Mouse (Mus musculus) MEL-GATA-1-ER (cell line): ENCODE data around the gene Luc7l3.
"Not testable (repeated sequence)": the region's sequence is repeated elsewhere in the genome, so short reads cannot be mapped to it uniquely, and the experiment has no call there.

Source experiments
- DNase-seq: peaks from one replicate; pipeline ENCODE4 v3.0.0-alpha.2; 2012; ENCODE audit warnings: low read depth; ENCODE audit errors: extremely low read depth

Luc7l3 gene

DNA sequence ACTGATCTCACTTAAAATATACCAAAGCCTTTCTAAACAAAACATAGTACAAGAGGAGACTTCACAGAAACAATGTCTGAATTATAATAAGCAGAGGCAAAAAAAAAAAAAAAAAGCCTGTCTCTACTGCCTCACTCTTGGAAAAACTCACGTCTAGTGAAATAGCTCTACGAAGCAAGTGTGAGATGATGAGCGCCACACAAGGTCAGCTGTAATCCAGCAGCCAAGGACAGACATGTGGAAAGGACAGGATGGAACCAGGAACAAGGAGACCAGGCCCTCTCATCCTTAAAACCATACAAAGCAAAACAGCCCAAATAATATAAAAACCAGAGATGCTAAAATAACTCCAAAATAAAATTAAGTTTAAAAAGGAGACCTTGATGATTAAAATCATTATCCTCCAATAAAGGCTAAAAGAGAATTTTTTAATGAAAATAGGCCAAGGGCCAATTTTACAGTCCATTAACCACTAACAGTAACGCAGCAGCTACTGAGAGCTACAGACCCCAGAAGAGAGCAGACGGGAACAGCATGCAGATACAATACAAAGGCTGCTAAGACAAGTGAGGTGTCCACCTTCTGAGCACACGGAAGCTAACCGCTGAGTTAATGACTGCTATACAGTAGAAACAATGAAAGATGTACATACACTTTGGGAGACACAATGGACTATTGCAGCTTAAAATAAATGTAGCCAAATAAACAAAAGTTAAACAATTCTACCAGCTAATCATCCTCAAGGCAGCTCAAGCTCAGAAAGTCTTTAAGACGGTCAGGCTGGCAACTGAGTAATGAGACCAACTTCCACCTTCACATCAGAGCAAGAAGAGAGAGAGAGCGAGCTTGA lies 26.6 kb downstream of the Luc7l3 start:
- no peak for DNase-seq

DNA sequence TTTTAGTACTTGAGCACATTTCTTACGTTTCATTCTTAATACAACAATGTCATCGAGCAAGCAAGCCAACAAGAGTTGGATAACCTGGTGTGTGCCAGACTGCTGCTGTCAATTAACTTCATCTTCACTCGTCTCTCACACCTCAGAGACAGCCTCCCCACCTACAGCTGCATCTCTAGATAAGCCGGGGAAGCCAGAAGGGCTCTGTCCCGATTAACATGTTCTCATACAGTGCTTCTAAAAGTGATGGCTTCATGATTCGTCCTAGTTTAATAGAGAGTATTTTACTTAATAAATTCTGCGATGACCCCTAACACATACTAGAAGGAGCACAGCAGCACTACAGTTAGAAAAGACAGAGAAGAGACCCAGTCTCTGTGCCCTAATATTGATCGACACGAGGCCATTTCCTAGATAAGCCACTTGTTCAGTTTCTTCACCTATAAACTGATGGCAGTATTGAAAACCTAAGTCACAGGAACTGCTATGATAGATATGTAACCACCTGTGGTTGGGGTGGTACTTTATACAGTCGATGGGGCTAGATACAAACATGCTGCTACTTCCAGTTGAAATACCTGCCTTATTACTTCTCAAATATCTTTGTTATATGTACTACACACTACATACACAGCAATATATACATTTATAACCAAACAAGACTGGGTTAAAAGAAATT lies 31.6 kb downstream of the Luc7l3 start:
- DNase-seq = no peak

DNA sequence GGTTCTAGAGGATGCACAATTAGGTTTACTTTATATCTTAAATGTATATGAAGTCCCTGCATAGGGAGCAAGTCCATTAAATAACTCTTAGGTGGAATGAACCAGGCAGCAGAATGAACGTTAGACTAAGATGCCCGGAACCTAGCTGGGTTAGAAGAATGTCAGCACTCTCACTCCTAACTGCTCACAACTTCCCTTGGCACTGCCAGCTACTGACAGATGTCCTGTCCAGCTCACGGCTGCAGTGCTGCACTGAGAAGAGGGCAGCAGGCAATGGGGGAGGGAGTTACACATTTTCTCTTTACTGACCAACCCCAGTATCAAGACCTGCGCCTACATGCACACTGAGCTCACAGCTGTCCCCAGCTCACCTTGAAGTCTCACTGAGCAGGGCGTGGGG lies 34.7 kb downstream of the Luc7l3 start:
- DNase-seq = no peak

DNA sequence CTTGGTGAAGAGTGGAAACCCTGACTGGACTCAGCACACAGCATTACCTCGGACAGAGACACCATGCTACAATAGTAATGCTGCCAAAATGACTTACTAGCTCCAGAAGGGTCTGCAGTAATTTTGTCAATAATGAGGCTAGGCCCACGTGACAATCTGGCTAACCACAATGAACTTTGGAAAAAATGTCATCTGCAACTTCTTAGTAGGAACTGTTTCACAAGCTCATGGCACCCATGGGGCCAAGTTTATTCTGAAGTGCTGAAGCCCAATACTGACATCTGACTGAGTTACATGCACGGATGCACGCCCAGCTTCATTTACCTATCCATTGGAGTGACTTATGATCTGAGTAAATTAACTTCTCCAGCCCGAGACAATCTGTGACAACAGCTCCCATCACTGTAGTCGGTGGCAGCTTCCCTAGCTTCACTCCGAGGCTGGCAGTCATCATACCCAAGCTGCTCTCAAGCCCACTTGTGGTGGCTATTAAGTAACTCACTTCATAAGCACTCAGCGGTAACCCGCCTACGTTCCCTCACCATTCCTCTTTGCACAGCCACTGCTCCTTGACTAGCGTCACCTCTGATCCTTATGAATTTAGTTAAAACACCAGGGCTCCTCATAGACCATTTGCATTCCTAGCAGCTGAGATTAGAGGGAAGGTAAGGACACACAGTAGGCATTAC lies 35.8 kb downstream of the Luc7l3 start:
- DNase-seq = no peak

DNA sequence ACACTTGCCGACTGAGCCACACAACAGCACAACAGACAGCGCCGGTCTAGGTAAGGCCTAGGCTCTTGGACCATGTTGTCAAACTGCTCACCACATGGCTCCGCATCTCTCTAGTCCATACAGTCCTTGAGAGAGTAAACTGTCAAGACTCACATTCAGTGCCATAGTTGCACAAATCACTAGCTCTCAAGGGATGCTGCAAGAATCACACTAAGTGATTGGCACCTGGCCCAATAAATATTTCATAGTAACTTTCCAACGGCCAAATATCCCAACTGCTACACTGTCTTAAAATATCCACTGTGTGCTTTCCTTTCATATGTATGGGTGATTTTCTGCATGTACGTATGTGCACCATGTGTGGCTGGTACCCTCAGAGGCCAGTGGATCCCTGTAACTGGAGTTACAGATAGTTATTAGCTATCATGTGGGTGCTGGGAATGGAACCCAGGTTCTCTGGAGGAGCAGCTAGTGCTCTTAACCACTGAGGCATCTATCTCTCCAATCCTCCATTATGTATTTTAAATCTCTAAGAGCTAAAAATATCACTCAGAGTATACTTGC lies 38.2 kb downstream of the Luc7l3 start:
- no peak for DNase-seq

DNA sequence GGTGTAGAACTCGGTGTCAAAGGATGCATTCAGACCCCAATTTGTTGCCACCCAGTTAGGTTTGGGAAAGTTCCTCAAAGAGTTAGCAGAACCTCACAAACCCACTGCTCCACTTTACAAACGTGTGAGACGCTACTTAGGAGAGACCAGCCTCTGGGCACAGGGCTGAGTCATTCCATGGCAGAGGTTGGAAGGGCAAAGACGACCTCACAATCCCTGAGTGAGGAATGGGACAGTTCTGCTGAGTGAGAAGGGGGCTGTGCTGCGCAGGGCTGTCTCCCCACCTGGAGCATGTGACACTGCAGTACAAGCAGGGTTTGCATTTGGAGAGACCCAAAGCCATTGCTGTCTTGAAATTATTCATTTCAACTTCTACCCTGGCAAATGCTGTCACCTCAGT lies 39.5 kb downstream of the Luc7l3 start:
- no peak for DNase-seq

DNA sequence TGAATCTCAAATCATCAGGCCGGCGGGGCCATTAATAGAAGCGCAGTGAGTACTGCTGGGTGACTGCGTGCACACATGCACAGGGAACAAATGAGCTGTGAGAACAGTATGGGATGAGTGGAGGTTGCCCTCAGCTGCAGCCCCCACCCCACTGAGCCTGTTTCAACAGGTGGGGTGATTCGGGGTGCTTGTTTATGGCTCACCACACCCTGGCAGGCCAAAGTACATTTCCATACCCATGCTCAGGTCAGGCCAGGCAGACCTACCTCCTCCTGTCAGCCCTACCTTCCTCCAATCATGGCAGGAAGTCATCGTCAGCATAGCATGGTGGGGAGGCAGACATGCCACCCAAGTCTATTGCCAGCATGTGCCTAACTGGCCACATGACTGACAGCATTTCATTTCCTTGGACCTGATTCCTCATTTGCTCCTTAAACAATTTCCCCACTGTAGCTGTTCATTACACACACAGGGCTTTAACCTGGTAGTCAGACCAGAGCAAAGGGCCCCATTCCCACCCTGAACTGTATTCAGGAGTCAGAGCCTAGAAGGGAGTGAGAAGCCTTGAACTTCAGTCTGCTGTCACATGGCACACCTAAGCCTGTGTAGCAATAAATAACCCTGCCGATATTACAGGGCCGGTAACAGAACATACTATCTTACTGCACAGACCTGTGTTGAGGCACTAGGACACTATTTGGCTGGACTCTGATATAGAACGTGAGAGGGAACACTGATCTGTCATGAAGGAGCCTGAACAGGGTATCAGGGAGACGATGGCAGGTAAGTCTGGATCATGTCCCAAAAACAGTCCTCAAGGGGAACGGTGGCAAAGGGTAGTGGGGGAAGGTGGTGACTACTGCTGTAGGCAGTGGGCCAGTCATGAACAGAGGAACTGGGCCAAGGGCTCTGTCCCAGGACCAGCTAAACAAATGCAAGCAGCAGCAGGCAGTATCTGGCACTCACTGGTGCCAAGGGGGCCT lies 40.3 kb downstream of the Luc7l3 start, which contains the start of gene Gm21885:
TSS of gene Gm21885 (plus strand) at position 675 of the 983 bp plus-strand sequence.
- no peak for DNase-seq

DNA sequence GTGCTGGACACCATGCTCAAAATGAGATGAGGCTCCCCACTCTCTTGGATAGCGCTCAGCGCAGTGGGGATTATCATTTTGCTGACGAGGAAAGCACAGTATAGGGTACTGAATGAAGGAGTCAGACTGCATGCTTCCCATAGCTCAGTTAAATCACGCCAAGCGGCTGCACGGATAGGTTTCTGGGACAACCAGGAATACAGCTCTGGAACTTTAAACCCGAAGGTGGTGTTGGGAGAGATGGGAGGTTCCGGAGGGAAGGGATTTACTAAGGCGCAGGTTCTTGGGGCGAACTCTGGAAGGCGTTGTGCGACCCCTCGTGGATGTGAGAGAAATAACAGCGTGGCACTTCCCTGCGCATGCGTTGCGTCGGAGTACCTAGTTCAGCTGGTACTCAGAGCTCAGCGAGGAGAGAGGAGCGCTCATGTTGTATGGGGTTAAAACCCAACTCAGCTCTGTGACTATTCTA lies 44.9 kb downstream of the Luc7l3 start:
- DNase-seq = peak; percentile 76

DNA sequence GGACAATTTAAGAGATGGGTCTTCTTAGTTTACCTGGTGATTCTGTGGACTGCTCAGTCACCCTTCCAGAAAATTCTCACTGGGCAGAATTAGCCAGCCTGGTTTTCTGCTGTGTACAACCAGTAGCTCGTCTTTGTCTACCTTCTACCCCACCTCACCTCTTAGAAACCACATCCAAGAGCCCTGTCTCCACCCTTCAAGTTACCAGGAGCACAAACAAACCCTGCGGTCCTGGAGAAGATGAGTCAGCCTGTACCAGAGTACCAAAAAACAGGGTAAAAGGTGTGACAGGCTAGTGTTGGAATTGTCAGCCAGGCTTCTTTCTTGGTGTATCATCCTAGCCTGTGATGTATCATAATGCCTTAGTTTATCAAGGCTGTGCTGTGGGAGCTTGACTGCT lies 46.1 kb downstream of the Luc7l3 start:
- DNase-seq = no peak

DNA sequence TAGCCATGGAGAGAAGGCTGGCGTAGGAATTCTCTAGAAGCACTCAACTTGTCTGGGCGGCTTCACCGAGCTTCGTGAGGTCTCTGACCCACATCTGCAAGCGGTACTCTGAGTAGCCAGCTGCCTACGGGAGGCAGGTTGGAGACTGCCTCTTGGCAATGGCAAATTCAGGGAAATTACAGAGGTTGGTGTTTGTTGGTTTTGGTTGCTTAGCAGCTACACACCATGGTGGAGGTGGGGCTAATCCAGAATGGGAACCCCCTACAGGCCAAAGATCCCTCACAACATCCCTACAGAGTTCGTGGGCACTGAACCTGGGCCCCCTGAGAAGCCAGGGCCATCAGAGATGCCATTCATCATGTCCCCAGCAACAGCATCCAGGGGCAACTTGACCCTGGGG lies 46.6 kb downstream of the Luc7l3 start:
- DNase-seq = no peak

DNA sequence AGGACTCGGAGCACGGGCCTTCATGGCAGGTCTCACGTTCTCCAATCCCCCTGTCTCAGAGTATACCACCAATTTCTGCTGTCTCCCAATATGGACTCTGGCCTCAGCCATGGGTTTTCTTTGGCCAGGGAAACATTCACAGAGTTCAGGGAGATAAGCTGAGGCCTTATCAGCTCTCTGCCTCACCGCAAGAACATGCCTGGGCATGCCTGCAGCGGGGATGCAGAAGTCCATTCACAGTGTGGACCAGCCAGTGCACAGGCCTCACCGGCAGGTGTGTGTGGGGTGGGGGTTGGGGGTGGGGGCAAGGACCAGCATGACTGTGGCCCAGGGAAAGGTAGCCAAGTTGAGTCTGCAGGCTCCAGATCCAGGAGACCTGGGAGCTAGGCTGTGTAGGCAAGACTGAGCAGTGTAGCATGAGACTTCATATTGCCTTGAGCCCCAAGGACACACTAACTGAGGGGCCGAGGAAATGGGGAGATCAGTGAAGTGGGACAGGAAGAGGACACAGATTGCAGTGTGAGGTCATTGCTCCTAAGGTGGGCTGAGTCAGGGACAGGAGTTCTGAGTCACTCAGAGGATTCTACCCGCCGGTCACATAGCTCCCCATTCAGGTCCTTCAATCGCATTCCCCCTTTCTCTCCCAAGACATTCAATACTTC lies 47.5 kb downstream of the Luc7l3 start:
- peak; percentile 17 for DNase-seq

DNA sequence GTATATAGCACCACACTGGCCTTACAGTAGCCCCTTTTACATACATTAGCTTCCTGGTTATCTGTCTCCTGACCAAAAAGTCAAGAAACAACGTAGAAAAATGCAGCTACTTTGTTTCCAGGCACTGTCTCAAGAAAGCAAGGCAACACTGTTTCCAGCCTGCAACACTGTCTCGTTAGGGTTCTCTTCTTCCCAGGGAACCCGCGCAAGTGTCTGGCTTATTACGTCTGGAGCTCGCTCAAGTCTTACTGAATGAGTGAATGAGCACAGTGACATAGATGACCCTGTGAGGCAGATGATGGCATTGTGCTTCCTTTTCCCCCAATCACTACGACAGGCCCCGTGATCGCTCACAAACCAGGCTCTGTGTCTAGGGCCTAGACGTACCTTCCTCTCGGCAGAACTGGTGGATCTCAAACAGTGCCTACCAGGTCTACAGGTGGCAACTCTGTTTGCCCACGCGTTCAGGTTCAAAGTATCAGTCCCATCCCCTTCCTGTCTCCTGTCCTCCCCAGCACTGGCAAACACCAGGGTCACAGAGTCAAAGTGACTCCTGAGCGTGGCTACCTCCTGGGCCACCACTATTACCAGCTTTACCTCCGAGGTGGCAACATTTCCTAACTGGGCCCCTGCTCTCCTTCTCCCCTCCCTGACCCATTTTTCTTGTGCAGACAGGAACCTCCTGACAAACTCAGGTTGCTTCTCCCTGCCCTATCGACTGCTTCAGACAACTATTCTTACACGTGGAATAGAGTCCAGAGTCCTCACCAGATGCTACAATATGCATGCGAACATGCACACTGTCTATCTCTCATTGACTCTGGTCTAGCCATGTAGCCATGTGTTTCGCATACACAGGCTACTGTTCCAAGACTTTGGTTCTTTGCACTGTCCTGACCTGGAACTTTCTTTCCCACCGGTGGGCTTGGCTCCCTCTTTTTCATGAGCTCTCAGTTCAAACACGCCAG lies 48.5 kb downstream of the Luc7l3 start:
- no peak for DNase-seq

DNA sequence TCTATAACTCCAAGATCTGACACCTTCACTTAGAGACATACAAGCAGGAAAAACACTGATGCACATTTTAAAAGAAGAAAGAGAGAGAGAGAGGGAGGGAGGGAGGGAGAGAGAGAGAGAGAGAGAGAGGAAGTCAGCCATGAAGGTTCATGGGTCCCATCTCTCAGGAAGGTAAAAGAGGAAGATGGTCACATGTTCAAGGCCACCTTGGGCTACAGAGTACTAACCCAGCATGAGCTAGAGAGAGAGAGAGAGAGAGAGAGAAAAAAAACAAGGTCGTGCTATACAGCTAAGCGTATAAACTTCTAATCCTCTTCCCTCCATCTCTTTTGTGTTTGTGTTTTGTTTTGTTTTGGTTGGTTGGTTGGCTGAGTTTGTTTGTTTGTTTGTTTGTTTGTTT lies 50.8 kb downstream of the Luc7l3 start:
- DNase-seq = peak; percentile 38

DNA sequence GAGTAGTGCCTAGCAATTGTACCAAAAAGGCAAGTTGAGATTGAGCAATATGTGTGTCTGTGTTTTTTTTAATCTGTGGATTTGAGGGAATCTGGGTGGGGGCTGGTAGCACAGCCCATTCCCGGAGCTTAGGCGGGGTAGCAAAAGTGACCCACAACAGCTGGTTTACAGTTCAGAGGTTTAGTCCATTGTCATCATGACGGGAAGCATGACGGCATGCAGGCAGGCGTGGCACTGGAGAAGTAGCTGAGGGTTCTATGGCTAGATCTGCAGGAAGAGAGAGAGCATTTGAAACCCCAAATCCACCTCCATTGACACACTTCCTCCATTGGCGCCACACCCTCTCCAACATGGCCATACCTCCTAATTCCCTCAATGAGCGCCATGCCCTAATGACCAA lies 51.9 kb downstream of the Luc7l3 start:
- DNase-seq = no peak

DNA sequence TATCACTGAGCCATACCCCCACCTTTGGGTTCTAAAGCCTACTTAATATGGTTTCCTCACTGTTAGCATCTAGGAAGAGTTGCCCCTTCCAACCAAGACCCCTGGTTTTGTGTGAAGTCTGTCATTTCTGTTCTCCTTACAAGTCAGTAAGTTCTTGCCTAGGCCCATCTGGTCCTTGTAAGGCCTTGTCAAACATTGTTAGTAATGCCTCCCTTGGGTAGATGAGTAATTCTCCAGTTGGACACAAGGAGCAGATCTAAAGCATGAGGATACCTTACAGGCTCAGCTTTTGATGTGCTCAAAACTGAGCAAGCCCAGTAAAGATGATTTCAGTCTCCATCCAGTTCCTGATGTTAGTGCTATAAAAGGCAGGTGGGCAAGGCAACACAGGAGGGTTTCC lies 53.0 kb downstream of the Luc7l3 start:
- no peak for DNase-seq

DNA sequence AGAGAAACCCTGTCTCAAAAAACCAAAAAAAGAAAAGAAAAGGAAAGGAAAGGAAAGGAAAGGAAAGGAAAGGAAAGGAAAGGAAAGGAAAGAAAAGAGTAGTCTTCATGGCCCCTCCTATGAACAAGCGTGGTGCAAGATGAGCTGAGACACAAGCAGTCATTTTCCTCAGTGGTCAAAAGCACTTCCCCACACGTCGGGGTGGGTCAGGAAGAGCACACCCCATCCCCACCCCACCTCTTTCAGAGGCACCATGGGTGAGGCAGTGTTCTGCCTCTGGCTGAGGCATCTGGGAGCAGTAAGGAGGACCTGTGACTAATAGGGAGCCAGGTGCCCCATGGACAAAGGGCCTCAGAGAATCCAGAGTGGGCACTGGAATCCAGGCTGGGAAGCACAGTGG lies 55.6 kb downstream of the Luc7l3 start:
- DNase-seq = not testable (repeated sequence)

DNA sequence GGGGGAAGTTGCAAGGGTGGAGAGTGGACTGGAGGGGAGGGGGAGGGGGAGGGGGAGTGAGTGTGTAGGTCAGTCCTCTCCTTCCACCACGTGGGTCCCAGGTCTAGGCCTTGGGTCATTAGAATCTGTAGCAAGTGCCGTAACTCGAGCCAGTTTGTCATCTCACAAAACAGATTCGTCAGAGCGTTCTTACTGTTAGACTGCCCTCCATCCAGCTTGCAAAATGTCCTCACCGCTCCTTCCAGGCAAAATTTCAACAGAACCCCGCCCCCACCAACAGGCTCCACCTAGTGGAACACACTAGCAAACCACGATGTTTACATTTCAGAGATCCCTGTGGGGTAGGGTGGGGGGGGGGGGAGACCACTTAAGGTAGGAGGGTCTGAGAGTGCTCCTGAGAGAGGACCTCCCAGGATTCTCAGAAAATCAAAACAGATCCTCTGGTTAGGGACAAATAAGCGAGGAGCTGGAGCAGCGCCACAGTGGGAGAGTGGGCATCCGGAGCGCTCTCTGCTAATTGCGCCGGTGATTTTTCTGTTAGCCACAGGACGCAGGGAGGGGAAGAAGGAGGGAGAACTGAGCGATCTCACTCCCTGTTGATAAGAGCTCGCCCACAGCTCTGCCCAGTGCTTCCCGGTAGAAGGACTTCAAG lies 56.5 kb downstream of the Luc7l3 start:
- DNase-seq = peak; percentile 41
